Mouse (Mus musculus) heart, postnatal 0 days (tissue): Measurements from ENCODE around the gene Eef1akmt1. TPM values are rescaled to one million over a fixed set of nuclear protein-coding genes. Genes with fewer than 3 reads are reported as not detected.
A peak's percentile ranks its signal among the peaks of the same experiment; 100 is the strongest.

Experiments used
- ATAC-seq: fragments of 200-750 bp; cut with Nextera tagmentation; 2 replicates; pipeline ENCODE4 v1.8.0; 2017; ENCODE audit warnings: low read depth, moderate number of reproducible peaks, moderate library complexity; ENCODE audit not compliant: insufficient read depth
- DNase-seq: peaks from one replicate; pipeline ENCODE4 v3.0.0-alpha.2; 2016; ENCODE audit warnings: low spot score
- H3K27ac ChIP-seq: fragments of 300-500 bp; sonication (generic); 2 replicates; pipeline ENCODE4 v1.5.1; 2014; ENCODE audit warnings: low read depth, mild to moderate bottlenecking
- H3K27me3 ChIP-seq: fragments of 300-500 bp; sonication (generic); 2 replicates; pipeline ENCODE4 v1.6.1; 2014; ENCODE audit warnings: low read length, mixed read lengths; ENCODE audit not compliant: control insufficient read depth, insufficient read depth
- H3K36me3 ChIP-seq: fragments of 300-500 bp; sonication (generic); replicated peaks from 2 replicates; pipeline ENCODE4 v1.6.1; 2014; ENCODE audit warnings: low read length, mixed read lengths; ENCODE audit not compliant: control insufficient read depth, insufficient read depth
- H3K4me1 ChIP-seq: fragments of 300-500 bp; sonication (generic); 2 replicates; pipeline ENCODE4 v1.6.1; 2014; ENCODE audit warnings: antibody characterized with exemption; ENCODE audit not compliant: control insufficient read depth, insufficient read depth
- H3K4me2 ChIP-seq: fragments of 300-500 bp; sonication (generic); 2 replicates; pipeline ENCODE4 v1.6.1; 2014; ENCODE audit warnings: low read depth, mild to moderate bottlenecking, low read length, moderate library complexity
- H3K4me3 ChIP-seq: fragments of 300-500 bp; sonication (generic); 2 replicates; pipeline ENCODE4 v1.5.1; 2014; ENCODE audit warnings: low read depth, low read length
- H3K9ac ChIP-seq: fragments of 300-500 bp; sonication (generic); replicated peaks from 2 replicates; pipeline ENCODE4 v1.6.1; 2014; ENCODE audit warnings: low read depth, low read length, mixed read lengths
- H3K9me3 ChIP-seq: fragments of 300-500 bp; sonication (generic); replicated peaks from 2 replicates; pipeline ENCODE4 v1.6.1; 2016; ENCODE audit warnings: low read length; ENCODE audit not compliant: control insufficient read depth
- CTCF ChIP-seq: IDR thresholded peaks from 2 replicates; pipeline ENCODE4 v1.5.1; 2016; ENCODE audit warnings: antibody characterized with exemption, control low read depth, low read depth
- EP300 ChIP-seq: IDR thresholded peaks from 2 replicates; pipeline ENCODE4 v1.6.1; 2016; ENCODE audit warnings: antibody characterized with exemption, low read depth
- WGBS: fragments of 180-500 bp; shearing (Covaris S2); extraction: QIAGEN DNeasy Blood & Tissue Kit; methylation state at CpG from one replicate; pipeline ENCODE4 v1.1.7; 2014; 5-methylcytosine and 5-hydroxymethylcytosine counted together
- polyA plus RNA-seq: library from polyadenylated mRNA; unstranded; fragments of >200 nt; fragmentation: Nextera tagmentation; extraction: Ambion mirVana; gene quantifications from 2 replicates; pipeline ENCODE4 v1.2.1, GENCODE M21; 2015
- total RNA-seq: library from RNA; depleted of rRNA; stranded (reverse); fragments of >200 nt; gene quantifications from 2 replicates; pipeline ENCODE4 v1.2.3, GENCODE M21; 2014; ENCODE audit warnings: low replicate concordance

Eef1akmt1 gene
- total and polyA plus RNA-seq, 2 experiments from 2014 or later: 21.4 to 79.3 TPM

DNA sequence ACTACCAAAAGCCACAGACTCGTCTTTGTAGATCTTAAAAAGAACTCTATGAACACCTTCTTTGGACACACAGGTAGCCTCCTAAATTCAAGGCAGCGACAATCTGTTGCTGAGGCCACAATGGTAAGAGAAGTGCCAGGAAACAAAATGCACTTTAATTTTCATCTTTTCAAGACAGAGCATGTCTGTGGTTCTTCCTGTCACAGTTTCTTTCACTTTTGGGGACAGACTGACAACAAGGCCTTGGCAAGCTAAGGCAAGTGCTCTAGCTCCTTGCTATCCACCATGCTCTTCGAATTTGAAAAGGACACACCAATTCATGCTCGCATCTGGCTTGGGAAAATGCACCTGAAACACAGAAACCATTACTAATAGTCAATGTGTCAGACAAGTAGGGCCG lies 21.9 kb upstream of the Eef1akmt1 start:
- Histone ChIP-seq H3K27ac (no peak overlapping the region), H3K9me3 (no peaks in the 10 kb centered on the region), H3K4me2 (no peak overlapping the region), H3K4me1 (no peaks in the 10 kb centered on the region), H3K4me3 (no peak overlapping the region), H3K36me3 (peaks cover 76% of the 10 kb centered on the region), H3K27me3 (no peaks in the 10 kb centered on the region), H3K9ac (no peak overlapping the region)
- ATAC-seq (no peak), DNase-seq (no peak)
- TF ChIP-seq EP300: no peak
- no peak for TF ChIP-seq CTCF
- 92% methylated on average over 5 of the region's 5 CpGs for WGBS

DNA sequence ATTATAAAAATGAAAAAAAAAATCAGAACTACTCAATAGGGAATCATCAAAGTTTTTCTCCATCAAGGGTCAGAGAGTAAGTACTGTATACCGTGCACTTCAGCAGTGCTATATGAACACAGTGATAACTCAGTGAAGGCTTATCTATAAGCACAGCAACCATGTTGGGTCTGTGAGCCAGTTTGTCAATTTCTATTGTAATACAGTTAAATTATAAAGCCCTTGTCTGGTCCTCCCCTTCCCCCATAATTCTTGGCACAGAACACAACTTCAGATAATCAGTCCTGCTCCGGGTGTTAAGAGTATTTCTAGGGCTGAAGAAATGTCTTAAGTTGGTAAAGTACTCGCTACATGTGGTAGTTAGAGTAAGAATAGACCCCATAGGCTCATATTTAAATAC lies 20.4 kb upstream of the Eef1akmt1 start:
- no peak for ATAC-seq
- DNase-seq: no peak
- no peak for TF ChIP-seq CTCF
- no peak for TF ChIP-seq EP300
- no peak overlapping the region for H3K4me3 ChIP-seq
- H3K36me3 ChIP-seq: peaks cover 74% of the 10 kb centered on the region
- H3K4me2 ChIP-seq: no peak overlapping the region
- H3K4me1 ChIP-seq: no peaks in the 10 kb centered on the region
- no peak overlapping the region for H3K9ac ChIP-seq
- WGBS: 73% methylated on average over 3 of the region's 3 CpGs
- H3K9me3 ChIP-seq: no peaks in the 10 kb centered on the region
- no peak overlapping the region for H3K27ac ChIP-seq
- no peaks in the 10 kb centered on the region for H3K27me3 ChIP-seq

DNA sequence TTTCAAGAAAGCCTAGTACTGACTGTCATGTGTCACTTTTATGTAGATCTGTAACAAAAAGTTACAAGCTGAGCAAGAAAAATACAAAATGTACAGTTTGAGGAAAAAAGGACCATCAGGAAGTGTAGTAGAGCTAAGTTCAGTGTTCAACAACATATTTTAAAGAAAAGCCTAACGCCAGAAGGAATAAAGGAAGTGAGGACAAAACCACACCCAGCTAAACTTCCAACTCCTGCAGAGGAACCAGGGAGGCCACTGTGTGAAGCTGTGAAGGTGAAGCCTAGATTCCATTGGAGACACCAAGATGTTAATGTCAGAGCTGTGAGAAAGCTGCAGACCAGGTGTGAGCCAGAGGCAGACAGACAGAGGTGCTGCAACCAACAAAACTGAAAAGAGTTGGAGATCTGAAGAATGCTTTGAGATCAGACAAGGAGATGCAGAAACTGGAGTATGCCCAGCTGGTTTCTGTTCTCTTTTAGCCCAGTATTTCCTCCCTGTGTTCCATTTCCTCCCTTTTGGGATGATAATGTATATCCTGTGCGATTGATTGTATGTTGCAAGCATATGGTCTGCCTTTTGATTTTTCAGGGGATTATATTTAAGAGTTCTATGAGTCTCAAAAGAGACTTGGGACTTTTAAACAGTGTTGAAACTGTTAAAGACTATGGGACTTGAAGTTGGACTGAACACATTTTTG lies 5.1 kb upstream of the Eef1akmt1 start:
- TF ChIP-seq CTCF: no peak
- TF ChIP-seq EP300: no peak
- no peak for ATAC-seq
- H3K27ac ChIP-seq: no peak overlapping the region
- 93% methylated on average over 2 of the region's 2 CpGs for WGBS
- H3K36me3 ChIP-seq: peaks cover 21% of the 10 kb centered on the region
- H3K4me1 ChIP-seq: no peaks in the 10 kb centered on the region
- peaks cover 5% of the 10 kb centered on the region; the same call in 1 of the 2 replicates for H3K9me3 ChIP-seq
- no peak overlapping the region for H3K4me2 ChIP-seq
- H3K4me3 ChIP-seq: no peak overlapping the region
- no peak for DNase-seq
- no peaks in the 10 kb centered on the region for H3K27me3 ChIP-seq
- no peak overlapping the region for H3K9ac ChIP-seq

DNA sequence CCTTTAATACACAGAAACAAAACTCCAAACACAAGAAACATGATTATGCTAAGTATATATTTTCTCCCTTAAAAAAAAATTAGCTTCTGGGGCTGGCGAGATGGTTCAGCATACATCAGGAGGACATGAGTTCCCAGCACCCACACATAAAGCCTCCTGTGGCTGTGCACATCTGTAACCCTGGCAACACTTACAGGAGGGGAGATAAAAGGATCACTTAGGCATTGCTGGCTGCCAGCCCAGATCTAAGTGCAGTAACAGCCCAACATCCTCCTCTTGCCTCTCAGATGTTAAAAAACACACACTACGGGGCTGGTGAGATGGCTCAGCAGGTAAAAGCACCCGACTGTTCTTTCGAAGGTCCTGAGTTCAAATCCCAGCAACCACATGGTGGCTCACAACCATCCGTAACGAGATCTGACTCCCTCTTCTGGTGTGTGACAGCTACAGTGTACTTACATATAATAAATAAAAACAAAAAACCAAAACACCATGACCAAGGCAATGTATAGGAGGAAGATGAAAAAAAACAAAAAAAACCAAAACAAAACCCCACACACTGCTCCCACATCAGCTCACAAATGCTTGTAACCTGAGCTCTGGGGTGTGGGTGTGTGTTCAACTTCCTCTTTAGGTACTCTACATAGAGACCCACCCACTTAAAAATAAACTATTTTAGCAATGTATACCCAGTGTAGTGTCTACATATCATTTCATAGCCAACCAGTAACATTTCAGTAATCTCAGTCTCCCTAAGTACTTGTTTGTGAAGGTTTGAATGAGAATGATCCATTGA lies 3.6 kb upstream of the Eef1akmt1 start:
- H3K4me2 ChIP-seq: no peak overlapping the region
- H3K9ac ChIP-seq: no peak overlapping the region
- H3K9me3 ChIP-seq: peaks cover 5% of the 10 kb centered on the region; the same call in 1 of the 2 replicates
- no peak overlapping the region for H3K27ac ChIP-seq
- ATAC-seq (no peak), DNase-seq (peak; percentile 45)
- H3K4me1 ChIP-seq: peaks cover 6% of the 10 kb centered on the region; the same call in 1 of the 2 replicates
- 68% methylated on average over 6 of the region's 6 CpGs for WGBS
- H3K27me3 ChIP-seq: no peaks in the 10 kb centered on the region
- H3K4me3 ChIP-seq: no peak overlapping the region
- peaks cover 18% of the 10 kb centered on the region; the same call in 1 of the 2 replicates for H3K36me3 ChIP-seq
- TF ChIP-seq CTCF (no peak), EP300 (no peak)

DNA sequence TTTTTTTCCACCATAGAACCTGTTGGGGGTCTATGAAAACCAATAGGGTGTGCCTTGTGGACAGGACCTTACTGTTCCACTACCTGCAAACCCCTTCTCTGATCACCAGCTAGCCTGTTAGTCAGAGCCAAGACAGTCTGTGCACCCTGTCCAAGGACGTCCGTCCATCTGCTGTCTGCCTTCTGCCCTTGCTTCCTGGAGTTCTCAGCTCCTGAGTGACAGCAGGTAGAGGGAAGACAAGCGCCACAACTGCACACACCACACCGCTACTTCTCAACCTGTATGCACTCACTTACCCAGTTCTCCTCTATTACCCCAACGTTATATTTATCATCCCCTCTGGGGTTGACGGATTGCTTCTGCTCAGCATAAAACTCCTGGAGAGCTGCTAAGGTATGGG lies 5.8 kb downstream of the Eef1akmt1 start:
- no peaks in the 10 kb centered on the region for H3K27me3 ChIP-seq
- no peaks in the 10 kb centered on the region for H3K9me3 ChIP-seq
- no peak for DNase-seq
- no peak overlapping the region for H3K4me3 ChIP-seq
- TF ChIP-seq CTCF (no peak), EP300 (no peak)
- H3K36me3 ChIP-seq: peaks cover 6% of the 10 kb centered on the region; the same call in 1 of the 2 replicates
- peaks cover 9% of the 10 kb centered on the region; the same call in 1 of the 2 replicates for H3K4me1 ChIP-seq
- no peak overlapping the region for H3K9ac ChIP-seq
- 82% methylated on average over 6 of the region's 6 CpGs for WGBS
- ATAC-seq: no peak
- no peak overlapping the region for H3K4me2 ChIP-seq
- no peak overlapping the region for H3K27ac ChIP-seq
